Mouse (Mus musculus) megakaryocyte, embryonic 14.5 days (primary cell): ENCODE measurements around the gene Inpp4b.

Experiments used
- FLI1 ChIP-seq: IDR thresholded peaks from 2 replicates; pipeline ENCODE4 v1.6.1; 2012; ENCODE audit warnings: low read length, inconsistent platforms, mixed read lengths
- GATA1 ChIP-seq: IDR thresholded peaks from 3 replicates; pipeline ENCODE4 v1.6.1; 2012; ENCODE audit warnings: mixed read lengths, low read length, inconsistent platforms, borderline replicate concordance

GRCm38 (mm10) chr8:81761466-81761865, 419.1 kb downstream of the Inpp4b start:
- TF ChIP-seq GATA1 (no peak), FLI1 (no peak)
